Mouse (Mus musculus): Measurements from ENCODE around the gene Usp37. TPM values are rescaled to one million over a fixed set of nuclear protein-coding genes. Genes with fewer than 3 reads are reported as not detected.

Gene Usp37
- total RNA-seq, 2 experiments from 2014 or later: 9.0 to 14.0 TPM

Small RNA genes lying within 50 kb of the gene (microRNA-seq; reads per million reads assigned to microRNA genes)
- 0 reads per million in 2 experiments for gene Gm25035
- 13,890 to 30,211 reads per million in 2 experiments for gene Mir26b

Other genes starting within 250 kb of the Usp37 start
- gene Tmbim1, start 238.7 kb downstream of the Usp37 start, total RNA-seq (2021): 10 to 100 TPM; 43.5 to 50.3 TPM
- under 1 TPM; 0.16 to 0.36 TPM for gene Catip, start 182.2 kb downstream of the Usp37 start, total RNA-seq (2021)
- gene Slc11a1, start 169.1 kb downstream of the Usp37 start, total RNA-seq (2021): 1 to 10 TPM; 2.5 to 5.2 TPM
- gene Ctdsp1, start 152.8 kb downstream of the Usp37 start, total RNA-seq (2021): 100 to 1,000 TPM in 1 of 2 experiments, 10 to 100 TPM in 1; 99.4 to 103 TPM
- gene Vil1, start 134.9 kb downstream of the Usp37 start, total RNA-seq (2021): under 1 TPM; 0.09 to 0.16 TPM
- gene Cnot9, start 38.2 kb downstream of the Usp37 start, total RNA-seq (2021): 10 to 100 TPM; 16.6 to 18.7 TPM
- gene Plcd4, start 1.4 kb downstream of the Usp37 start, total RNA-seq (2021): 10 to 100 TPM; 69.1 to 69.5 TPM
- 10 to 100 TPM in 1 of 2 experiments, 1 to 10 TPM in 1; 7.1 to 11.2 TPM for gene Zfp142, start 44.0 kb upstream of the Usp37 start, total RNA-seq (2021)
- 10 to 100 TPM; 12.7 to 13.7 TPM for gene Bcs1l, start 44.0 kb upstream of the Usp37 start, total RNA-seq (2021)
- 10 to 100 TPM; 18.1 to 23.1 TPM for gene Rnf25, start 57.1 kb upstream of the Usp37 start, total RNA-seq (2021)
- gene Stk36, start 57.2 kb upstream of the Usp37 start, total RNA-seq (2021): 1 to 10 TPM in 1 of 2 experiments, under 1 TPM in 1; 0.88 to 1.8 TPM
- 10 to 100 TPM; 10.4 to 15.3 TPM for gene Ttll4, start 117.5 kb upstream of the Usp37 start, total RNA-seq (2021)
- 1 to 10 TPM; 8.6 to 8.9 TPM for gene Cyp27a1, start 169.3 kb upstream of the Usp37 start, total RNA-seq (2021)
- 10 to 100 TPM; 64.7 to 66.7 TPM for gene Prkag3, start 204.9 kb upstream of the Usp37 start, total RNA-seq (2021)
- gene Wnt6, start 227.6 kb upstream of the Usp37 start, total RNA-seq (2021): 1 to 10 TPM in 1 of 2 experiments, under 1 TPM in 1; 0.95 to 1.5 TPM
- under 1 TPM in 1 of 2 experiments, not detected in 1; 0.29 TPM for gene Wnt10a, start 247.2 kb upstream of the Usp37 start, total RNA-seq (2021)

Data from gastrocnemius, postnatal 10 days (tissue).